Mouse (Mus musculus) retina, postnatal 1 day (tissue): Measurements from ENCODE around the gene Hrc.

Experiments used
- DNase-seq: peaks from one replicate; pipeline ENCODE4 v3.0.0-alpha.2; 2012

Gene Hrc

DNA sequence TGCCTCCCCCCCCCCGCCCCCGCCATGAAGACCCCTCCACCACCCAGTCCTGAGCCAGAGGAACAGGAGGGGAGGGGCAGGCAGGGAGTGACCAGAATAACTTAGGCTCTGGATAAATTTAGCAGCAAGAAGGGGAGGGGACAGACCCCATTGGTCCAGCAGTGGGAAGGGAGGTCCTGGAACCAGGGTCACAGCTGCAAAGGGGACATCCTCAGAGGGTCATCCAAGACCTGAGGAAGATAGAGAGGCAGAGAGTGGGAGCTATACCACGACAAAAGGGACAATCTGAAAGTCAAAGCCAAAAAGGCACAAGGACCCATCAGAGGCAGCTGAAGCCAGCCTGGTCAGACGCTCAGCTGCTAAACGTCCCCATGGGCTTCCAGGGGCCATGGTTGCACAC is at the start of gene Hrc:
Hrc (plus strand) TSS at position 235 of the 400 bp plus-strand sequence.
- DNase-seq: no peak

- DNase-seq: no peak
These were observed 48.6 kb upstream of the Hrc start for GRCm38 (mm10) chr7:45286486-45286885.

GRCm38 (mm10) chr7:45296626-45297025 is 38.5 kb upstream of the Hrc start:
- no peak for DNase-seq

GRCm38 (mm10) chr7:45297563-45297962 is 37.5 kb upstream of the Hrc start:
- no peak for DNase-seq

DNA sequence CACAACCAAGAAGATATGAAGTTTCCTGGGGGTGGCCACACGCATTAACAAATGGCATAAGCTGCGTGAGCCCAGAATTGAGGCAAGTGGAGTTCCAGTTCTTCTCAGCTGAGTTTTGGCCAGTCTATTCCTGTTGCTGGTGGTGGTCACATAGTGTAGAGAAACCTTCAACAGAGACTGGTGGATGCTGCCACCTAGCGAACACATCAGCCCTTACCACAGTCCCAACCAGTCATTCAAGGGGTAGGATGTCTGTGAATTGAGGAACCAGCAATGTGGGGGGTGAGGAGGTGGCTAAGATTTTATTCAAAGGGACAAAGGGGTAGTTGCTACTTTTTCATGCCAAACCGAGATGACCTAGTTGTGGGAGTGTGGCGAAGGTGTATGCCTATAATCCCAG is 35.3 kb upstream of the Hrc start:
- DNase-seq: peak; percentile 79

DNA sequence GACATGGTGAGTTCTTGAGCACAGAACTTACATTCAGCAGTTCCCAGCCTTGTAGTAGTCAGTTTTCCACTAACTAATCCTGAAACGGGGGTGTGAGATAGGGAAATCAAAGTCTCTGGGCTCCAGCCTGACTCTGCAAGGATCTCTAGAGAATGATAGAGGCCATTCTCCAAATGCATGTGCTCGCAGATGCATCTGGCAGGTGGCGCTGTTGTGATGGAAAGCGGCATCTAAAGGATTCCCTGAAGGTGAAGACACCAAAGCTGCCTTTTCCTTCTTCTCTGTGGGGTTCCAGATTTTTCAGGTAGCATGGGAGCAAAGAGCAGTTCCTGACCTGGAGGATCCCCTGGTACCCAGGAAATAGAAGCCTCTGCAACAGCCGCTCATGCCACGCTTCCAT is 34.8 kb upstream of the Hrc start:
- DNase-seq: peak; percentile 72

GRCm38 (mm10) chr7:45302626-45303025 is 32.5 kb upstream of the Hrc start:
- DNase-seq: no peak

DNA sequence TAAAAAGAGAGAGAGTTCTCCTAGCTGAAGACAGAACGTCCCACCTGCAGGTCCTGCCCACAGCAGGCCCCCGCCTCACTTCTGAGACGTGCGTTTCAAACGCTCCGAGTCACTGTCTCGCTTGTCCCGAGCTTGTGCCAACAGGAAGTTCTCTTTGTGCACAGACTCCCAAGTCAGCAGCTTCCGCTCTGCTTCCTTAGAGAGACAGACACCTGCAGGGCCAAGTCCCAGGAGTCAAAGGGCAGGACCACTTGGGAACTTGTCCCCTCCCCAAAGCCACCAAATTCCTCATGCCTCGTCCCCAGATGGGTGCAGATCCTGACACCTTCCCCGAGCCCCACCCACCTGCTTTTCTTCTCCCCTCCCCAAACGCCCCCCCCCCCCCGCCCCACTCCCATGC is 30.2 kb upstream of the Hrc start:
- DNase-seq: no peak

GRCm38 (mm10) chr7:45305275-45305674 is 29.8 kb upstream of the Hrc start:
- DNase-seq: peak; percentile 80

GRCm38 (mm10) chr7:45308551-45309240 is 26.4 kb upstream of the Hrc start:
- DNase-seq: no peak

GRCm38 (mm10) chr7:45309455-45309854 is 25.6 kb upstream of the Hrc start:
- DNase-seq: peak; percentile 85

GRCm38 (mm10) chr7:45312023-45312422 is 23.1 kb upstream of the Hrc start:
- DNase-seq: no peak

DNA sequence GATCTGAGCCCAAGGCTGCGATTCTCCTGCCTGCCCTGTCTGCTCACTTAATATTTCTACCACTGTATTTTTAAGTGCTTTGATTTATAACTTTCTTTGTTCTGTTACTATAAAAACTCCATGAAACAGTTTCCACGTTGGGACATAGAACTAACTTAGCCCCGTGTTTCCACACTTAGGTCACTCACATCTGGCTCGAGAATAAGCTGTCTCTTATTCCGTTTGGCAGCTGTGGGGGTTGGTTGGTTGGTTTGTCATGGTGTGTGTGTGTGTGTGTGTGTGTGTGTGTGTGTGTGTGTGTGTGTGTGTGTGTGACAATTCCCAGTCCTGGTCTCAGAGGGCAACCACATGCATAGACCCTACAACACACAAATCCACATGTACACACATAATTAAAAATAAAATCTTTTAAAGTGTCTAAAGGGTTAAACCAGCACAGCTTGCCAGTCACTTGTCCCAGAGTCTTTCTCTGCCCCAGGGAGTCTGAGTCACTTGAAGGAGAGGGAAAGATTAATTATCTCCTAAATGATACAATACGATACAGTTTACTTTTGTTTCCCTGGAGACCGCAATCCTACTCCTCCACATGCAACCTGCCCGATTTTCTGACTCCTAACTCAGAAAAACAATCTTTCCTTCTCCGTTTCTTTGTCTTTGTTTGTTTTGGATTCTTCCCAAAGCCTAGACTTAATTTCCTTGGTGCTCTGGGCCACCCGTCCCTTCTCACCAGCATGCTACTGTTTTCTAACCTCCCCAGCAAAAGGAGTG is 22.2 kb upstream of the Hrc start:
- no peak for DNase-seq

GRCm38 (mm10) chr7:45313495-45313894 is 21.6 kb upstream of the Hrc start:
- DNase-seq: no peak

DNA sequence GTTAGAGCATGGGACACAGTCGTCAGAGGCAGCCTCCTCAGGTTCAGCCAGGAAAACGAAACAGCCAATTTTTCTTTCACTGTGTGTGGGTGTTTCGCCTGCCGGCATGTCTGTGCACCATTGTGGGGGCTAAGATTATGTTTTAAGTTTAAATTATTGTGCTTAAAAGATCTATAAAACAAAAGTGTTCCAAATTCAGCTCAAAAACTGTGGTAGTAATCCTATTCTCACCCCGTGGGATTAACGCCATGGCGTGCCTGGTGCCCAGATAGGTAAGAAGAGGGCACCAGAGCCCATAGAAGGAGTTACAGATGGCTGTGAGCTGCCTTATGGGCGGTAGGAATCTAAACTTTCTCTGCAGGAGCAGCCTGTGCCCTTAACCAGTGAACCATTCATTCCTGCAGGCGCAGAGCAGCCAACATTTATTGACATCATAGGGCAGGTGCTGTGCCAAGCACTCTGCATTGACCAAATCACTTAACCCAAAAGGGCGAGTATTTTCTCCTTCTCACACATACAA is 19.8 kb upstream of the Hrc start:
- no peak for DNase-seq

DNA sequence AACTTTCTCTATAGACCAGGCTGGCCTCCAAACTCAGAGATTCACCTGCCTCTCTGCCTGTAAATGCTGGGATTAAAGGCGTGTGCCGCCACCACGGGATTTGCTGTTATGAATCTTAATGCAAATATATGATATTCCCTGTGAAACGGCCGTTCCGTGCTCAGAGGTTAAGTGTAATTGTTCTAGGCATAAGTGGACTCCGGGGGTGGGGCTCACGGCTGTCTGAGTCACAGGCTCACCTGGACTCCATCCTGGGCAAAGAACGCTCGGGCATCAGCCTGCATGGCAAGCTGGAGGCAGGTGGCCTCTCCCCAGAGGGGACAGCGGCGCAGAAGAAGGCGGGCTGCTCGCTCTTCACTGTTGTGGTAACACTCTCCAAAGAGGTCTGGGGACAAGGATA is 18.6 kb upstream of the Hrc start:
- no peak for DNase-seq

DNA sequence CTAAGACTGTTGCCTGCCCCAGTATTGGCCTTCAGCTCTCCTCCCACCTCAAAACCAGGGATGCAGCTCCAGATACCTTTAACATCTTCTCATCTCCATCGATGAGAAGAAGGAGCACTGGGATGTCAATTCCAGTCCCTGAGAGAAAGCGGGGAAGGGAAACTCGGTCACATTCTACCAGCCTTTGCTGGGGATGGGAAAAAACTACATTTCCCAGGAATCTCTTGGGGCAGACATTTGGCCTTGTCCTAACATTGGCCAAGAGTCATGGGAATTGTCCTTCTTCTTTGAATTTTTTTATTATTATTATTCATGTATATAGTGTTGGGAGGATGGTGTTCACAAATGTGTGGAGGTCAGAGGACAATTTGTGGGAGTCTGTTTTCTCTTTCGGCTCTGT is 12.8 kb upstream of the Hrc start:
- no peak for DNase-seq

DNA sequence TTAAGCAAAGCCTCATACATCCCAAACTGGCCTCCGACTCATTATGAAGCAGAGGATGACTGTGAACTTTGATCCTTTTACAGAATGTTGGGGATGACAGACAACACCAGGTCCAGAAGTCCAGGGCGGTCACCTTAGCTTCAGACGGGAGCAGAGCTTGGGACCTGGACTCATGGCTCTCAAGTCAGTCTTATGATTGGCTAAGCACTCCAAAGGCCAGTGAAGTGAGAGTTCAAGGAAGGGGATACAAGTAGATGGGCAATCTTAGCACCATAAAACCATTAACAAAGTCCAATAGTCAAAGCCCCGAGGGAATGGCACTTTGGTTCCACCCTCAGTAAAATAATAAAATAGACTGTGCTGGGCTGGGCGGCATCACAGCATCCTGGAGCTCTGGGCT is 12.0 kb upstream of the Hrc start:
- no peak for DNase-seq

GRCm38 (mm10) chr7:45325800-45326199 is 9.3 kb upstream of the Hrc start:
- DNase-seq: no peak

GRCm38 (mm10) chr7:45328841-45329475 is 6.1 kb upstream of the Hrc start:
- DNase-seq: no peak

GRCm38 (mm10) chr7:45331502-45331901 is 3.6 kb upstream of the Hrc start:
- no peak for DNase-seq

DNA sequence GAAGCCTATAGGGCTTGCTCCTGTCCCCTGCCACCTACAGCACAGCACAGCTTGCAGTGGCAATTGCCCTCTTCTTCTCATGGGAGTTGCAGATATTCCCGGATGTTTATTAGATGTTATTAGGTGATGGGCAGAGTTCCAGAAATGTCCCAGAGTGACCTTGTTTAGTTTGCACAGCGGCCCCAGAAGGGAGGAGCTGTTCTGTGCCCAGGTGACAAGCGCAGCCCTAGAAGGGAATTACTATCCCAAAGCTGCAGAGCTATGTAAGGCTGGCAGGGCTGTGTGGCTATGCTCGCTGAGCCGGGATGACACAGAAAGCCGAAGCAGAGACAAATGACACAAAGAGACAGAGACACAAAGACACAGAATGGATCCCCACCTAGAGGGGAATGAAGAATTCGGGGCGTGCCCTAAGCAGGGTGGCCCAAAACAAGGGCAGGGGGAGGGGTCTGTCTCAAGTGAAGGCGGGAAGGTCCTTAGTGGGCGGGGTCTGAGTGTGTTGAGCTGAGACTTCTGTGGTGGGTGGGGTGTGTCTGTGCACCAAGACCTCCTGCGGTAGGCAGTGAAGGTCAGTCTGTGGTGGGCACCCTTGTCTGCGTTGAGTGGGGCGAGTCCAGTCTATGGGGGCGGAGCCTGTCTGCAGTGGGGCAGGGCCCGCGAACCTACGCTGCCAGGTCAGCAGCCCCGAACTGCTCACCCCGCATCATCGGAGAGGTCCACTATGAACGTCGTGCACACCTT is 2.2 kb upstream of the Hrc start:
- peak; percentile 89 for DNase-seq

- peak; percentile 88 for DNase-seq
These were observed 1.6 kb upstream of the Hrc start, which contains the start of gene Trpm4 for GRCm38 (mm10) chr7:45333431-45333982. Gene Trpm4, minus strand, starts transcription at chr7:45333780.
